Mouse (Mus musculus): Measurements from ENCODE around the gene Efna1. TPM values are rescaled to one million over a fixed set of nuclear protein-coding genes. Genes with fewer than 3 reads are reported as not detected.
A peak's percentile ranks its signal among the peaks of the same experiment; 100 is the strongest.

Gene Efna1
- polyA plus RNA-seq, 1 experiment from 2014 or later: 59.6 TPM

GRCm38 (mm10) chr3:89247466-89247865 is 33.5 kb downstream of the Efna1 start:
- peaks cover 18% of the 10 kb centered on the region for H3K36me3 ChIP-seq
- ATAC-seq (ENCODE audit: insufficient number of reproducible peaks, low FRiP score, low TSS enrichment, low read depth): no peak
- 83% methylated on average over 4 of the region's 4 CpGs for WGBS
- H3K27me3 ChIP-seq: no peaks in the 10 kb centered on the region
- peak overlapping the region; percentile 82 for H3K4me2 ChIP-seq
- no peak overlapping the region for H3K27ac ChIP-seq
- no peaks in the 10 kb centered on the region for H3K9me3 ChIP-seq
- H3K9ac ChIP-seq: no peak overlapping the region
- H3K4me1 ChIP-seq: peaks cover 58% of the 10 kb centered on the region
- H3K4me3 ChIP-seq: peak overlapping the region; percentile 83

- peak within 1 kb of the TSS; percentile 83 for H3K4me3 ChIP-seq
- H3K9ac ChIP-seq: peak within 1 kb of the TSS; percentile 70
- H3K27me3 ChIP-seq: no peaks in the 10 kb centered on the region
- H3K9me3 ChIP-seq: no peaks in the 10 kb centered on the region
- under 1% methylated on average over 42 of the region's 42 CpGs for WGBS
- peaks cover 50% of the 10 kb centered on the region for H3K4me1 ChIP-seq
- ATAC-seq (ENCODE audit: insufficient number of reproducible peaks, low FRiP score, low TSS enrichment, low read depth): peak; percentile 79
- H3K36me3 ChIP-seq: peaks cover 25% of the 10 kb centered on the region
- peak within 1 kb of the TSS; percentile 86 for H3K27ac ChIP-seq
- H3K4me2 ChIP-seq: peak within 1 kb of the TSS; percentile 82
Measured at GRCm38 (mm10) chr3:89246261-89247100, 34.5 kb downstream of the Efna1 start, which contains the start of gene Trim46. Trim46 (minus strand) TSS chr3:89246309.

- peaks cover 42% of the 10 kb centered on the region for H3K4me1 ChIP-seq
- H3K4me3 ChIP-seq: peak within 1 kb of the TSS; percentile 83
- WGBS: 7% methylated on average over 20 of the region's 20 CpGs
- H3K36me3 ChIP-seq: peaks cover 30% of the 10 kb centered on the region
- H3K27me3 ChIP-seq: no peaks in the 10 kb centered on the region
- H3K9me3 ChIP-seq: no peaks in the 10 kb centered on the region
- peak within 1 kb of the TSS; percentile 86 for H3K27ac ChIP-seq
- H3K4me2 ChIP-seq: peak within 1 kb of the TSS; percentile 82
- ATAC-seq (ENCODE audit: insufficient number of reproducible peaks, low FRiP score, low TSS enrichment, low read depth): peak; percentile 0; the same call in 1 of the 2 replicates
- peak within 1 kb of the TSS; percentile 70 for H3K9ac ChIP-seq
Measured at GRCm38 (mm10) chr3:89245688-89246171, 35.2 kb downstream of the Efna1 start, which contains the start of gene Krtcap2. Krtcap2 (plus strand) TSS chr3:89245966.

GRCm38 (mm10) chr3:89244982-89245687 is 35.8 kb downstream of the Efna1 start:
- H3K4me2 ChIP-seq: peak overlapping the region; percentile 82
- no peaks in the 10 kb centered on the region for H3K9me3 ChIP-seq
- peak overlapping the region; percentile 86 for H3K27ac ChIP-seq
- 0 out of 2 replicates have a peak, but pooled peaks have one; percentile 5 for ATAC-seq (ENCODE audit: insufficient number of reproducible peaks, low FRiP score, low TSS enrichment, low read depth)
- H3K36me3 ChIP-seq: peaks cover 34% of the 10 kb centered on the region
- peaks cover 37% of the 10 kb centered on the region for H3K4me1 ChIP-seq
- peak overlapping the region; percentile 83 for H3K4me3 ChIP-seq
- WGBS: 1% methylated on average over 19 of the region's 26 CpGs
- no peaks in the 10 kb centered on the region for H3K27me3 ChIP-seq
- peak overlapping the region; percentile 39; the same call in 1 of the 2 replicates for H3K9ac ChIP-seq

GRCm38 (mm10) chr3:89244158-89244981 is 36.6 kb downstream of the Efna1 start:
- H3K9ac ChIP-seq: peak overlapping the region; percentile 39; the same call in 1 of the 2 replicates
- peaks cover 37% of the 10 kb centered on the region for H3K4me1 ChIP-seq
- H3K9me3 ChIP-seq: no peaks in the 10 kb centered on the region
- 15% methylated on average over 25 of the region's 25 CpGs for WGBS
- H3K27ac ChIP-seq: peak overlapping the region; percentile 86
- no peak for ATAC-seq (ENCODE audit: insufficient number of reproducible peaks, low FRiP score, low TSS enrichment, low read depth)
- peak overlapping the region; percentile 83 for H3K4me3 ChIP-seq
- H3K36me3 ChIP-seq: peaks cover 32% of the 10 kb centered on the region
- H3K4me2 ChIP-seq: peak overlapping the region; percentile 82
- H3K27me3 ChIP-seq: no peaks in the 10 kb centered on the region

- ATAC-seq (ENCODE audit: insufficient number of reproducible peaks, low FRiP score, low TSS enrichment, low read depth): no peak
- peak overlapping the region; percentile 83 for H3K4me3 ChIP-seq
- H3K27me3 ChIP-seq: no peaks in the 10 kb centered on the region
- H3K27ac ChIP-seq: peak overlapping the region; percentile 86; the same call in 1 of the 2 replicates
- H3K4me1 ChIP-seq: peaks cover 37% of the 10 kb centered on the region
- H3K9ac ChIP-seq: no peak overlapping the region; the same call in 1 of the 2 replicates
- H3K9me3 ChIP-seq: no peaks in the 10 kb centered on the region
- H3K36me3 ChIP-seq: peaks cover 33% of the 10 kb centered on the region
- H3K4me2 ChIP-seq: peak overlapping the region; percentile 82
- WGBS: 13% methylated on average over 14 of the region's 14 CpGs
Measured at GRCm38 (mm10) chr3:89243609-89244008, 37.3 kb downstream of the Efna1 start.

GRCm38 (mm10) chr3:89242331-89242895 is 38.5 kb downstream of the Efna1 start:
- Histone ChIP-seq H3K27ac (no peak overlapping the region), H3K9me3 (no peaks in the 10 kb centered on the region), H3K4me1 (peaks cover 34% of the 10 kb centered on the region), H3K4me2 (no peak overlapping the region), H3K27me3 (no peaks in the 10 kb centered on the region), H3K36me3 (peaks cover 35% of the 10 kb centered on the region), H3K4me3 (no peak overlapping the region), H3K9ac (no peak overlapping the region)
- ATAC-seq (ENCODE audit: insufficient number of reproducible peaks, low FRiP score, low TSS enrichment, low read depth): no peak
- 71% methylated on average over 9 of the region's 9 CpGs for WGBS

- Histone ChIP-seq H3K9ac (no peak overlapping the region), H3K4me2 (no peak overlapping the region), H3K27ac (no peak overlapping the region), H3K4me1 (peaks cover 6% of the 10 kb centered on the region), H3K4me3 (no peak overlapping the region), H3K27me3 (no peaks in the 10 kb centered on the region), H3K9me3 (no peaks in the 10 kb centered on the region), H3K36me3 (peaks cover 59% of the 10 kb centered on the region)
- no peak; the same call in 1 of the 2 replicates for ATAC-seq (ENCODE audit: insufficient number of reproducible peaks, low FRiP score, low TSS enrichment, low read depth)
- WGBS: 61% methylated on average over 12 of the region's 12 CpGs
Measured at GRCm38 (mm10) chr3:89238494-89238893, 42.4 kb downstream of the Efna1 start.

- Histone ChIP-seq H3K4me1 (peaks cover 3% of the 10 kb centered on the region; the same call in 1 of the 2 replicates), H3K9ac (no peak overlapping the region), H3K36me3 (peaks cover 59% of the 10 kb centered on the region), H3K4me3 (no peak overlapping the region), H3K27me3 (no peaks in the 10 kb centered on the region), H3K9me3 (no peaks in the 10 kb centered on the region), H3K4me2 (no peak overlapping the region), H3K27ac (no peak overlapping the region)
- no peak for ATAC-seq (ENCODE audit: insufficient number of reproducible peaks, low FRiP score, low TSS enrichment, low read depth)
- 93% methylated on average over 21 of the region's 21 CpGs for WGBS
Measured at GRCm38 (mm10) chr3:89237682-89238081, 43.3 kb downstream of the Efna1 start.

GRCm38 (mm10) chr3:89236516-89236915 is 44.4 kb downstream of the Efna1 start:
- no peaks in the 10 kb centered on the region for H3K9me3 ChIP-seq
- H3K36me3 ChIP-seq: peaks cover 52% of the 10 kb centered on the region
- no peak overlapping the region for H3K4me2 ChIP-seq
- H3K4me3 ChIP-seq: no peak overlapping the region
- no peaks in the 10 kb centered on the region for H3K27me3 ChIP-seq
- H3K4me1 ChIP-seq: peaks cover 3% of the 10 kb centered on the region; the same call in 1 of the 2 replicates
- 91% methylated on average over 10 of the region's 10 CpGs for WGBS
- H3K27ac ChIP-seq: no peak overlapping the region
- ATAC-seq (ENCODE audit: insufficient number of reproducible peaks, low FRiP score, low TSS enrichment, low read depth): no peak
- no peak overlapping the region for H3K9ac ChIP-seq
